Mouse (Mus musculus) testis, adult 2 months (tissue): Measurements from ENCODE around the gene Nxph4. TPM values are rescaled to one million over a fixed set of nuclear protein-coding genes. Genes with fewer than 3 reads are reported as not detected.

ENCODE experiments used
- H3K27ac ChIP-seq: fragments of 200-500 bp; 2 replicates; pipeline ENCODE4 v1.5.1; 2012; ENCODE audit warnings: low read depth, low read length; ENCODE audit not compliant: control insufficient read depth, insufficient read depth
- H3K27me3 ChIP-seq: fragments of 200-500 bp; 2 replicates; pipeline ENCODE4 v1.6.1; 2012; ENCODE audit warnings: mild to moderate bottlenecking, low read length, moderate library complexity; ENCODE audit not compliant: control insufficient read depth, insufficient read depth
- H3K36me3 ChIP-seq: fragments of 200-500 bp; 2 replicates; pipeline ENCODE4 v1.6.1; 2012; ENCODE audit warnings: mild to moderate bottlenecking, low read length; ENCODE audit not compliant: control insufficient read depth, insufficient read depth
- H3K4me1 ChIP-seq: fragments of 200-500 bp; 2 replicates; pipeline ENCODE4 v1.6.1; 2012; ENCODE audit warnings: low read length; ENCODE audit not compliant: control insufficient read depth, insufficient read depth
- H3K4me3 ChIP-seq: fragments of 200-500 bp; 2 replicates; pipeline ENCODE4 v1.5.1; 2012; ENCODE audit warnings: low read depth, mild to moderate bottlenecking, low read length, moderate library complexity, mixed read lengths; ENCODE audit not compliant: control insufficient read depth
- CTCF ChIP-seq: fragments of 200-500 bp; IDR thresholded peaks from 2 replicates; pipeline ENCODE4 v1.5.1; 2012; ENCODE audit warnings: low read depth, mild to moderate bottlenecking, inconsistent platforms, low read length, moderate library complexity; ENCODE audit not compliant: control insufficient read depth, insufficient read depth, insufficient replicate concordance
- POLR2A ChIP-seq: fragments of 200-500 bp; IDR thresholded peaks from 2 replicates; pipeline ENCODE4 v1.6.1; 2012; ENCODE audit warnings: low read depth, mild to moderate bottlenecking, inconsistent platforms, low read length, moderate library complexity; ENCODE audit not compliant: control insufficient read depth
- polyA plus RNA-seq: library from polyadenylated mRNA; depleted of rRNA; stranded (reverse); fragments of >200 nt; gene quantifications from 2 replicates; pipeline ENCODE4 v1.2.3, GENCODE M21; 2012

The Nxph4 gene
- polyA plus RNA-seq, 1 experiment = 0.51 TPM

- H3K36me3 ChIP-seq = no peaks in the 10 kb centered on the region
- H3K27me3 ChIP-seq = no peaks in the 10 kb centered on the region
- peak overlapping the region; percentile 86 for H3K4me3 ChIP-seq
- TF ChIP-seq POLR2A (no peak), CTCF (no peak)
- no peak overlapping the region for H3K27ac ChIP-seq
- peaks cover 61% of the 10 kb centered on the region for H3K4me1 ChIP-seq
Observed at GRCm38 (mm10) chr10:127509837-127510701, 24.3 kb downstream of the Nxph4 start.

GRCm38 (mm10) chr10:127509051-127509836 is 25.1 kb downstream of the Nxph4 start:
- peak overlapping the region; percentile 86 for H3K4me3 ChIP-seq
- H3K27me3 ChIP-seq = no peaks in the 10 kb centered on the region
- peak overlapping the region; percentile 41; the same call in 1 of the 2 replicates for H3K27ac ChIP-seq
- TF ChIP-seq CTCF = peak; percentile 86
- TF ChIP-seq POLR2A = 0 out of 2 replicates have a peak, but pooled peaks have one; percentile 8
- peaks cover 55% of the 10 kb centered on the region for H3K4me1 ChIP-seq
- no peaks in the 10 kb centered on the region for H3K36me3 ChIP-seq

- peak overlapping the region; percentile 68 for H3K4me3 ChIP-seq
- TF ChIP-seq CTCF = peak; percentile 61; the same call in 1 of the 2 replicates
- 0 out of 2 replicates have a peak, but pooled peaks have one; percentile 5 for TF ChIP-seq POLR2A
- peaks cover 48% of the 10 kb centered on the region for H3K4me1 ChIP-seq
- H3K27ac ChIP-seq = peak overlapping the region; percentile 27
- H3K27me3 ChIP-seq = no peaks in the 10 kb centered on the region
- H3K36me3 ChIP-seq = no peaks in the 10 kb centered on the region
Observed at GRCm38 (mm10) chr10:127508239-127508638, 26.1 kb downstream of the Nxph4 start.

GRCm38 (mm10) chr10:127500894-127501893 is 33.2 kb downstream of the Nxph4 start, which contains the start of gene Stac3:
Stac3 (plus strand) TSS chr10:127501686.
- Histone ChIP-seq H3K4me3 (no peak within 1 kb of the TSS), H3K4me1 (no peaks in the 10 kb centered on the region), H3K27ac (no peak within 1 kb of the TSS), H3K27me3 (no peaks in the 10 kb centered on the region), H3K36me3 (no peaks in the 10 kb centered on the region; the same call in 1 of the 2 replicates)
- no peak for TF ChIP-seq POLR2A
- no peak for TF ChIP-seq CTCF

GRCm38 (mm10) chr10:127500042-127500441 is 34.3 kb downstream of the Nxph4 start:
- no peaks in the 10 kb centered on the region; the same call in 1 of the 2 replicates for H3K36me3 ChIP-seq
- no peaks in the 10 kb centered on the region for H3K4me1 ChIP-seq

GRCm38 (mm10) chr10:127499516-127499915 is 34.8 kb downstream of the Nxph4 start:
- no peaks in the 10 kb centered on the region for H3K4me1 ChIP-seq
- H3K27me3 ChIP-seq = no peaks in the 10 kb centered on the region
- H3K4me3 ChIP-seq = no peak overlapping the region
- no peak overlapping the region for H3K27ac ChIP-seq
- no peaks in the 10 kb centered on the region; the same call in 1 of the 2 replicates for H3K36me3 ChIP-seq
- TF ChIP-seq CTCF = no peak
- TF ChIP-seq POLR2A = no peak

More at GRCm38 (mm10) chr10:127500042-127500441, 34.3 kb downstream of the Nxph4 start:
- Histone ChIP-seq H3K27ac (no peak overlapping the region), H3K27me3 (no peaks in the 10 kb centered on the region), H3K4me3 (no peak overlapping the region)
- TF ChIP-seq CTCF = no peak
- TF ChIP-seq POLR2A = no peak
